In genomic region chr7:79846342-79846741, GRCm38 (mm10) we compare ENCODE assay signal across 28 mouse cellular contexts. TPM values are rescaled to one million over a fixed set of nuclear protein-coding genes. Genes with fewer than 3 reads are reported as not detected.
DNase-seq lines count a peak whose midpoint lies in the region; ATAC-seq and TF ChIP-seq lines count a peak whose summit lies in the region.
"Had no signal": no experiment of that assay in that cellular context is flagged by ENCODE, and none has a peak within 500 bp of the region (broad histone marks: within the 10 kb centered on the region; RNA-seq: fewer than 3 reads in every experiment).

No protein-coding gene starts in this region.

- DNase-seq in gastrocnemius, adult 2 months: no peak
- DNase-seq in gastrocnemius, postnatal 14 days: no peak
- DNase-seq in kidney, postnatal 14 days: no peak
- no peak for DNase-seq in c-Kit-positive CD71-positive TER-119-positive erythroid progenitor cells, embryonic 14.5 days (ENCODE audit: low spot score)
- DNase-seq: adrenal gland, postnatal 10 days; cerebellum, adult 11-12 months; cerebellum, postnatal 25 days; embryo, embryonic 11 days; gastrocnemius, postnatal 25 days; kidney, adult 18-20 months; layer of hippocampus, postnatal 36 days; lung, adult 18-20 months; right cerebral cortex, postnatal 4 days; thymus, postnatal 4 days had no signal

- H3K4me1 ChIP-seq in kidney, embryonic 16.5 days (ENCODE audit: insufficient read depth, low read length): peaks cover 30% of the 10 kb centered on the region
- H3K4me1 ChIP-seq in intestine, embryonic 15.5 days (replicated peaks): peaks cover 18% of the 10 kb centered on the region
- peaks cover 24% of the 10 kb centered on the region for H3K4me1 ChIP-seq in stomach, embryonic 15.5 days

- H3K36me3 ChIP-seq in kidney, embryonic 16.5 days (ENCODE audit: insufficient read depth, low read length): 0 out of 2 replicates have a peak, but pooled peaks cover 3% of the 10 kb centered on the region
- no peaks in the 10 kb centered on the region for H3K36me3 ChIP-seq in intestine, embryonic 15.5 days
- no peaks in the 10 kb centered on the region for H3K36me3 ChIP-seq in stomach, embryonic 15.5 days
- H3K36me3 ChIP-seq: heart, embryonic 12.5 days; hindbrain, embryonic 15.5 days had no signal

- intact Hi-C loops in gastrocnemius, adult 2 months (cut with DNase I): no loop called here
- intact Hi-C loops in gastrocnemius, postnatal 14 days (cut with DNase I; ENCODE audit: low total_unique reads): no loop called here

- H3K27me3 ChIP-seq in kidney, embryonic 16.5 days (ENCODE audit: insufficient read depth, low read length): no peaks in the 10 kb centered on the region
- H3K27me3 ChIP-seq in intestine, embryonic 15.5 days (replicated peaks): no peaks in the 10 kb centered on the region
- no peaks in the 10 kb centered on the region for H3K27me3 ChIP-seq in stomach, embryonic 15.5 days (replicated peaks)
- H3K27me3 ChIP-seq: Patski had no signal

- no peaks in the 10 kb centered on the region for H3K9me3 ChIP-seq in kidney, embryonic 16.5 days (ENCODE audit: low read length)
- no peaks in the 10 kb centered on the region for H3K9me3 ChIP-seq in intestine, embryonic 15.5 days
- no peaks in the 10 kb centered on the region for H3K9me3 ChIP-seq in stomach, embryonic 15.5 days
- H3K9me3 ChIP-seq: forebrain, embryonic 13.5 days; heart, embryonic 12.5 days; hindbrain, embryonic 15.5 days had no signal

- ATAC-seq in kidney, embryonic 16.5 days (ENCODE audit: low FRiP score, low TSS enrichment): no peak
- ATAC-seq in intestine, embryonic 15.5 days: no peak
- ATAC-seq in stomach, embryonic 15.5 days (ENCODE audit: insufficient read depth, low FRiP score, low read depth): no peak
- no peak for ATAC-seq in megakaryocyte progenitor cell, adult 5-6 weeks (replicated peaks; ENCODE audit: poor library complexity)
- ATAC-seq: CD4-positive, CD25-positive, alpha-beta regulatory T cell, adult 4 months; forebrain, embryonic 13.5 days; midbrain, embryonic 16.5 days; Patski had no signal

- no peak overlapping the region for H3K9ac ChIP-seq in kidney, embryonic 16.5 days (replicated peaks; ENCODE audit: low read length)
- H3K9ac ChIP-seq in intestine, embryonic 15.5 days: peak overlapping the region; percentile 64; the same call in 1 of the 2 replicates
- no peak overlapping the region for H3K9ac ChIP-seq in stomach, embryonic 15.5 days
- H3K9ac ChIP-seq: forebrain, embryonic 13.5 days; heart, embryonic 12.5 days; hindbrain, embryonic 15.5 days had no signal

- H3K4me3 ChIP-seq in gastrocnemius, adult 2 months: peak overlapping the region; percentile 75
- H3K4me3 ChIP-seq in kidney, embryonic 16.5 days (ENCODE audit: low read length): peak overlapping the region; percentile 58; the same call in 1 of the 2 replicates
- peak overlapping the region; percentile 54 for H3K4me3 ChIP-seq in intestine, embryonic 15.5 days (replicated peaks)
- H3K4me3 ChIP-seq in stomach, embryonic 15.5 days (replicated peaks): no peak overlapping the region; the same call in 1 of the 2 replicates
- H3K4me3 ChIP-seq: erythroblast, embryonic 14.5 days; forebrain, embryonic 13.5 days; heart, embryonic 12.5 days; hindbrain, embryonic 15.5 days had no signal

- H3K27ac ChIP-seq in gastrocnemius, adult 2 months: no peak overlapping the region
- no peak overlapping the region for H3K27ac ChIP-seq in kidney, embryonic 16.5 days (ENCODE audit: low read length)
- H3K27ac ChIP-seq in intestine, embryonic 15.5 days: no peak overlapping the region
- H3K27ac ChIP-seq in stomach, embryonic 15.5 days: no peak overlapping the region
- H3K27ac ChIP-seq: forebrain, embryonic 13.5 days; hindbrain, embryonic 15.5 days had no signal

- no peak for TF ChIP-seq CTCF in gastrocnemius, adult 2 months (IDR thresholded peaks at IDR 0.05)

- peak overlapping the region; percentile 78 for H3K4me2 ChIP-seq in kidney, embryonic 16.5 days (replicated peaks; ENCODE audit: low read depth, low read length)
- peak overlapping the region; percentile 82 for H3K4me2 ChIP-seq in intestine, embryonic 15.5 days (replicated peaks)
- peak overlapping the region; percentile 79 for H3K4me2 ChIP-seq in stomach, embryonic 15.5 days
- H3K4me2 ChIP-seq: forebrain, embryonic 13.5 days; hindbrain, embryonic 15.5 days had no signal

- WGBS in kidney, embryonic 16.5 days: 91% methylated on average over 2 of the region's 2 CpGs
- WGBS in intestine, embryonic 15.5 days: 87% methylated on average over 2 of the region's 2 CpGs
- 74% methylated on average over 2 of the region's 2 CpGs for WGBS in stomach, embryonic 15.5 days

RNA-seq across cellular contexts. Expression of gene Anpep, which starts 14.5 kb away (rescaled TPM):
- 1 to 10 TPM; 4.1 to 7.2 TPM for total RNA-seq in gastrocnemius, adult 2 months (2021)
- 10 to 100 TPM in 1 of 2 experiments, 1 to 10 TPM in 1; 9.8 to 14.8 TPM for total RNA-seq in gastrocnemius, postnatal 14 days (2021)
- 163 and 164 TPM in 2 replicates for polyA plus RNA-seq in kidney, embryonic 16.5 days (2015; fragmentation: Nextera tagmentation; extraction: Ambion mirVana)
- polyA plus RNA-seq in intestine, embryonic 15.5 days (2015; fragmentation: Nextera tagmentation; extraction: Ambion mirVana): 161 and 174 TPM in 2 replicates
- polyA plus RNA-seq in stomach, embryonic 15.5 days (2015; fragmentation: Nextera tagmentation; extraction: Ambion mirVana): 55.9 and 69.8 TPM in 2 replicates
- 1.2 and 2.3 TPM in 2 replicates for total RNA-seq in megakaryocyte progenitor cell, adult 5-6 weeks (2015)
- total RNA-seq in megakaryocyte progenitor cell, adult 5-6 weeks (2017): not detected in 2 replicates

RNA-seq across cellular contexts. Expression of gene Mesp2, which starts 35.8 kb away (rescaled TPM):
- total RNA-seq in gastrocnemius, adult 2 months (2021): not detected
- not detected for total RNA-seq in gastrocnemius, postnatal 14 days (2021)
- 0.78 and 0.82 TPM in 2 replicates for polyA plus RNA-seq in kidney, embryonic 16.5 days (2015; fragmentation: Nextera tagmentation; extraction: Ambion mirVana)
- polyA plus RNA-seq in intestine, embryonic 15.5 days (2015; fragmentation: Nextera tagmentation; extraction: Ambion mirVana): 1.3 and 2.0 TPM in 2 replicates
- 1.4 and 1.9 TPM in 2 replicates for polyA plus RNA-seq in stomach, embryonic 15.5 days (2015; fragmentation: Nextera tagmentation; extraction: Ambion mirVana)
- 0.10 TPM in 1 of 2 replicates, not detected in the other for total RNA-seq in megakaryocyte progenitor cell, adult 5-6 weeks (2015)
- total RNA-seq in megakaryocyte progenitor cell, adult 5-6 weeks (2017): 0.27 TPM in 1 of 2 replicates, not detected in the other
- total RNA-seq: gastrocnemius, postnatal 25 days had no signal
- polyA plus RNA-seq: erythroblast, embryonic 14.5 days had no signal

RNA-seq across cellular contexts. Expression of gene Mesp1, which starts 52.8 kb away (rescaled TPM):
- total RNA-seq in gastrocnemius, adult 2 months (2021): not detected
- total RNA-seq in gastrocnemius, postnatal 14 days (2021): not detected
- polyA plus RNA-seq in kidney, embryonic 16.5 days (2015; fragmentation: Nextera tagmentation; extraction: Ambion mirVana): not detected in 2 replicates
- polyA plus RNA-seq in intestine, embryonic 15.5 days (2015; fragmentation: Nextera tagmentation; extraction: Ambion mirVana): 0.13 and 0.21 TPM in 2 replicates
- polyA plus RNA-seq in stomach, embryonic 15.5 days (2015; fragmentation: Nextera tagmentation; extraction: Ambion mirVana): 0.13 and 0.21 TPM in 2 replicates
- total RNA-seq in megakaryocyte progenitor cell, adult 5-6 weeks (2015): not detected in 2 replicates
- total RNA-seq in megakaryocyte progenitor cell, adult 5-6 weeks (2017): not detected in 2 replicates
- total RNA-seq: adrenal gland, postnatal 10 days; gastrocnemius, postnatal 25 days; heart, postnatal 14 days had no signal
- polyA plus RNA-seq: brain, embryonic 14.5 days; CD4-positive, CD25-positive, alpha-beta regulatory T cell, adult 4 months; forebrain, embryonic 13.5 days; heart, embryonic 12.5 days; liver, adult 2 months; Patski had no signal
